ENCODE assay signal across 8 mouse cellular contexts in the genomic region with DNA sequence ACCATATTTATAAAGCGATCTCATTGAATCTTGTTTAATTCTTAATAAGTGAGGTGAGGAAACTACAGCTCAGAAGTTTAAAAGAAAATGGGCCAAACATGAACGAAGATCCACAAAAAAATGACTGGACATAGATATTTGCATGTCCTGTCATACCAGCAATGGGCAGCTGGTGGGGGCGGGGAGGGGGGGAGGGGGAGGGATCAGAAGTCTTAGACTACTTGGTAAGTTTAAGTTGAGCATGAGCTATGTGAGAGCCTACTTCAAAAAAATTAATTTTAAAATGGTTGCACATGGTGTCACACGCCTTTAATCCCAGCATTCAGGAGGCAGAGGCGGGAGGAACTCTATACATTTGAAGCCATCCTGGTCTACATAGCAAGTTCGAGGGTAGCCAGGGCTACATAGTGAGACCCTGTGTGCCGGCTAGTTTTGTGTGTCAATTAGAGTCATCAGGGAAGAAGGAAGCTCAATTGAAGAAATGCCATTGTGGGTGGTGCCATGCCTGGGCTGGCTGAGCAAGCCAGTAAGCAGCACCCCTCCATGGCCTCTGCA. TPM values are rescaled to one million over a fixed set of nuclear protein-coding genes. Genes with fewer than 3 reads are reported as not detected.
DNase-seq lines count a peak whose midpoint lies in the region; ATAC-seq and TF ChIP-seq lines count a peak whose summit lies in the region.

No protein-coding gene starts in this region.

- peak overlapping the region; percentile 98 for H3K27ac ChIP-seq in heart, adult 2 months
- peak overlapping the region; percentile 92 for H3K27ac ChIP-seq in liver, postnatal 0 days (ENCODE audit: low read depth)

- DNase-seq in heart, adult 2 months, result no peak
- DNase-seq in heart, adult 9 months (ENCODE audit: low spot score in 2 of 2), result no peak
- no peak for DNase-seq in liver, postnatal 0 days
- no peak for DNase-seq in lung, postnatal 36 days
- DNase-seq in adrenal gland, postnatal 10 days, result no peak

- peaks cover 8% of the 10 kb centered on the region for H3K4me1 ChIP-seq in heart, adult 2 months (ENCODE audit: control insufficient read depth, insufficient read depth, low read length)
- peaks cover 41% of the 10 kb centered on the region for H3K4me1 ChIP-seq in E14TG2a.4 (replicated peaks; ENCODE audit: low read depth, low read length)
- peaks cover 16% of the 10 kb centered on the region for H3K4me1 ChIP-seq in liver, postnatal 0 days (ENCODE audit: insufficient read depth)

- intact Hi-C loops in heart, adult 2 months (cut with DNase I), result loop anchor here (1.0 to 5.0 kb wide), 4 partner anchors 46 to 196 kb away; a partner anchor contains a TSS

- peak overlapping the region; percentile 94 for H3K4me2 ChIP-seq in liver, postnatal 0 days (ENCODE audit: low read depth, low read length)

- WGBS in heart, adult 2 months, result 63% methylated on average over 7 of the region's 7 CpGs
- WGBS in liver, postnatal 0 days (ENCODE audit: insufficient replicate concordance), result 60% methylated on average over 7 of the region's 7 CpGs

- TF ChIP-seq CTCF in heart, adult 2 months (IDR thresholded peaks at IDR 0.05), result no peak
- TF ChIP-seq CTCF in E14TG2a.4 (conservative IDR thresholded peaks at IDR 0.05; ENCODE audit: low read length), result no peak
- TF ChIP-seq CTCF in liver, postnatal 0 days (IDR thresholded peaks at IDR 0.05; ENCODE audit: low read depth), result no peak

- TF ChIP-seq POLR2A in heart, adult 2 months (IDR thresholded peaks at IDR 0.05; ENCODE audit: insufficient read depth, low read depth, low read length), result no peak

- ATAC-seq in granulocyte monocyte progenitor cell, adult 5-6 weeks (replicated peaks; ENCODE audit: poor library complexity, severe bottlenecking), result 0 out of 2 replicates have a peak, but pooled peaks have one; percentile 2
- ATAC-seq in liver, postnatal 0 days, result peak; percentile 9; the same call in 1 of the 2 replicates
- ATAC-seq in megakaryocyte progenitor cell, adult 5-6 weeks (replicated peaks; ENCODE audit: poor library complexity), result no peak

- H3K36me3 ChIP-seq in heart, adult 2 months (ENCODE audit: control insufficient read depth, insufficient read depth, low read length), result peaks cover 3% of the 10 kb centered on the region
- H3K36me3 ChIP-seq in E14TG2a.4 (ENCODE audit: insufficient read depth, low read length), result peaks cover 31% of the 10 kb centered on the region
- H3K36me3 ChIP-seq in liver, postnatal 0 days (replicated peaks; ENCODE audit: insufficient read depth, low read length), result peaks cover 21% of the 10 kb centered on the region

- no peaks in the 10 kb centered on the region for H3K9me3 ChIP-seq in E14TG2a.4 (ENCODE audit: low read length)
- H3K9me3 ChIP-seq in liver, postnatal 0 days (ENCODE audit: low read length), result no peaks in the 10 kb centered on the region

- H3K9ac ChIP-seq in heart, adult 2 months (ENCODE audit: low read depth, low read length), result no peak overlapping the region
- peak overlapping the region; percentile 96 for H3K9ac ChIP-seq in liver, postnatal 0 days (replicated peaks)

- peak overlapping the region; percentile 99 for H3K4me3 ChIP-seq in heart, adult 2 months
- H3K4me3 ChIP-seq in E14TG2a.4 (replicated peaks; ENCODE audit: low read length), result peak overlapping the region; percentile 99
- H3K4me3 ChIP-seq in liver, postnatal 0 days (ENCODE audit: low read depth, low read length), result peak overlapping the region; percentile 100

- H3K79me2 ChIP-seq in heart, adult 2 months (replicated peaks; ENCODE audit: control insufficient read depth, insufficient read depth, low read length), result peaks cover 7% of the 10 kb centered on the region

- no peaks in the 10 kb centered on the region for H3K27me3 ChIP-seq in heart, adult 2 months (ENCODE audit: control insufficient read depth, insufficient read depth, low read length)
- no peaks in the 10 kb centered on the region for H3K27me3 ChIP-seq in E14TG2a.4 (ENCODE audit: insufficient read depth, low read length)
- no peaks in the 10 kb centered on the region for H3K27me3 ChIP-seq in liver, postnatal 0 days (ENCODE audit: insufficient read depth, low read length)

- TF ChIP-seq EP300 in heart, adult 2 months (IDR thresholded peaks at IDR 0.05; ENCODE audit: insufficient read depth, low read depth, low read length), result no peak
- TF ChIP-seq EP300 in liver, postnatal 0 days (IDR thresholded peaks at IDR 0.05; ENCODE audit: low read depth), result no peak

RNA-seq across cellular contexts. Expression of a gene that starts 0.4 kb away (rescaled TPM):
- total RNA-seq in heart, adult 2 months (2021), result 100 to 1,000 TPM in 1 of 2 experiments, 10 to 100 TPM in 1; 86.8 to 107 TPM
- polyA plus RNA-seq in heart, adult 2 months (2012; rRNA removed), result 20.2 and 38.5 TPM in 2 replicates
- 13.9 and 21.2 TPM in 2 replicates for total RNA-seq in granulocyte monocyte progenitor cell, adult 5-6 weeks (2014; fragmentation: Nextera tagmentation)
- 43.4 and 44.1 TPM in 2 replicates for total RNA-seq in granulocyte monocyte progenitor cell, adult 5-6 weeks (2017)
- 7.7 and 8.4 TPM in 2 replicates for polyA plus RNA-seq in liver, postnatal 0 days (2015; fragmentation: Nextera tagmentation; extraction: Ambion mirVana)
- total RNA-seq in megakaryocyte progenitor cell, adult 5-6 weeks (2015), result 14.7 and 25.4 TPM in 2 replicates
- 46.5 and 52.6 TPM in 2 replicates for total RNA-seq in megakaryocyte progenitor cell, adult 5-6 weeks (2017)
- 100 to 1,000 TPM; 108 to 128 TPM for total RNA-seq in adrenal gland, postnatal 10 days (2021)

RNA-seq across cellular contexts. Expression of a gene that starts 47.6 kb away (rescaled TPM):
- total RNA-seq in heart, adult 2 months (2021), result 10 to 100 TPM; 10.0 to 11.4 TPM
- 7.3 and 13.4 TPM in 2 replicates for polyA plus RNA-seq in heart, adult 2 months (2012; rRNA removed)
- 0.58 and 1.4 TPM in 2 replicates for total RNA-seq in granulocyte monocyte progenitor cell, adult 5-6 weeks (2014; fragmentation: Nextera tagmentation)
- total RNA-seq in granulocyte monocyte progenitor cell, adult 5-6 weeks (2017), result 0.31 and 0.90 TPM in 2 replicates
- 0.94 and 1.1 TPM in 2 replicates for polyA plus RNA-seq in liver, postnatal 0 days (2015; fragmentation: Nextera tagmentation; extraction: Ambion mirVana)
- total RNA-seq in megakaryocyte progenitor cell, adult 5-6 weeks (2015), result 0.79 and 0.85 TPM in 2 replicates
- 0.84 and 0.87 TPM in 2 replicates for total RNA-seq in megakaryocyte progenitor cell, adult 5-6 weeks (2017)
- total RNA-seq in adrenal gland, postnatal 10 days (2021), result 10 to 100 TPM; 35.4 to 37.8 TPM

Comparison
In these comparisons a context has a peak if more than half of its experiments do, and no peak if none do; other contexts are left out.
1. RNA of a gene that starts 47.6 kb away (total RNA-seq): 35.4 to 37.8 TPM in adrenal gland, postnatal 10 days and 10.0 to 11.4 TPM in heart, adult 2 months; 0.31 to 1.4 TPM in granulocyte monocyte progenitor cell, adult 5-6 weeks and 0.79 to 0.87 TPM in megakaryocyte progenitor cell, adult 5-6 weeks; every median in the first group is over 4 times any median in the second.
2. Peak in every context shown above with its lines, with median percentiles within 50 percentile points of each other: H3K4me3 ChIP-seq.